Mouse (Mus musculus) B cell, adult 2 months (primary cell): ENCODE data around the gene Gm14399.
"Not testable (repeated sequence)": the region's sequence is repeated elsewhere in the genome, so short reads cannot be mapped to it uniquely, and the experiment has no call there.

Experiments
- DNase-seq, 2 experiments: peaks; one replicate each; pipeline ENCODE4 v3.0.0; 2022

Gm14399 gene

DNA sequence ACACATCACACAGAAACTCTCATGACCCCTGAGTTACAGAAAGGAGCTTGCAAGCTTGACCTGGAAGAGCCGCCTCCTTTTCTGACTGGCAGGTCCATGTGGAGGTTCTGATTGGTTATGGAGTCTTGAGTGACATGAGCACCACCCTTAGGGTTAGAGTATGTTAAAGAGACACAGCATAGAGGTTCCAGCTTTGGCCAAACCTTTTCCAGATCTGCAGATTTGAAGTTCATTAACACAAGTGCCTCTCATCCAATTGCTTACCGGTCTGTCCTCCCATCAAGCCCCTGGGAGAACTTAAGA, at the start of gene Gm14399:
Gene Gm14399 (minus strand): TSS at position 20 of the 303 bp plus-strand sequence.
- DNase-seq = not testable (repeated sequence)

DNA sequence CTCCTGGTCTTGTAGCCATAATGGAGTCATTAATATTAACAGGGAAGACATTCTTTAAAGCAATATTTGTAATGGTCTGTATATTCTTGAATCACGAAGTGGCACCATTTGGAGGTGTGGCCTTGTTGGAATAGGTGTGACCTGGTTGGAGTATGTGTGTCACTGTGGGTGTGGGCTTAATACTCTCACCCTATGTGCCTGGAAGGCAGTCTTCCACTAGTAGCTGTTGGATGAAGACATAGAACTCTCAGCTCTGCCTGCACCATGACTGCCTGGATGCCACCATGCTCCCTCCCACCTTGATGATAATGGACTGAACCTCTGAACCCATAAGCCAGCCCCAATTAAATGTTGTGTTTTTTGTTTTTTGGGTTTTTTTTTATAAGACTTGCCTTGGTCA, 37.2 kb upstream of the Gm14399 start:
- DNase-seq = not testable (repeated sequence)

DNA sequence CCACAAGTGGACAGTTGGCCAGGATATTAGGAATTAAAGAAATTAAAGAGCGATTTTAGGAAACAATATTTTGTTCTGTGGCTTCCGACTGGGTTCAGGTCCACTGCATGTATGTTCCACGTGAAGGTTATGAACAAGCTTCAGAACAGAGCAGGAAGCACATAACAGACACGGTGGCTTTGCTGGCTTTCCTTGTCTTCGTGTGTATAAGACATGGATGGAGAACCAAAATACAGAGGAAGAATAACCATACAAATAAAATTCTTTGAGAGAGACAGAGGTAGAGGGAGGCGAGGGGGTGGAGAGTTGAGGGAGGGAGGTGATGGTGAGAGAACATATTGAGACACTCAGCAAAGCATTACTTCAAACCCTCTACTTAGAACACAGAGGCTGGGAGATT, 34.5 kb upstream of the Gm14399 start:
- DNase-seq = no peak

DNA sequence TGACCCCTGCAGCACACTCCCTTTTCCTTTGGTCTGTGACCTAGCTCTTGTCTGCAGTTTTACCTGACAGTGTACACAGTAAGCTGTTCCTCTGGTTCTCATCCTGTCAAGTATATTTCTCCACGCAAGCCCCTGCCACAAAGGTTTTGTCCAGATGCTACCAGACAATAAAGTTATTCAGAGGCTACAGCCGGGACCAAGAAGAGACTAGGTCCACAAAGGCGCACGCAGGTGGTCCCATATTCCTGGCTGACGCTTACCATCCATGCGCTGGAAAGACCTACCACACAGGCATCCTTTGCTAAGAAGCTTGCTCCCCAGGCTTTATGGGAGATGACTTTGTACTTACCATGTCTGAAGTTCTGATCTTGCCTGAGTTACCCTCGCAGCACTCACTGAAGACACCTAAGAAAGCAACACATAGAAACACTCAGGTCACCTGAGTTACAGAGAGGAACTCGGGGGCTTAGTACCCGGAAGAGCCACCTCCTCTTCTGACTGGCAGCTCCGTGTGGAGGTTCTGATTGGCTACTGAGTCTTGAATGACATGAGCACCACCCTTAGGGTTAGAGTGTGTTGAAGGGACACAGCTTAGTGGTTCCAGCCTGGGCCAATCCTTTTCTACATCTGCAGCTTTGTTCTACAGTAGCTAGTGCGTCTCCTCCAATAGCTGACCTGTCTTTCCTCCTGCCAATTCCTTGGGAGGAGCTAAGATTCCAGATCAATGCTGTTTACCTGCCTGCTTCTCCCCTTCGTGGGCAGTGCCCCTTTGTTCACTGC, 33.8 kb upstream of the Gm14399 start, which contains the start of gene Gm14443:
Gene Gm14443 (minus strand): TSS at position 471 of the 780 bp plus-strand sequence.
- DNase-seq = not testable (repeated sequence)

DNA sequence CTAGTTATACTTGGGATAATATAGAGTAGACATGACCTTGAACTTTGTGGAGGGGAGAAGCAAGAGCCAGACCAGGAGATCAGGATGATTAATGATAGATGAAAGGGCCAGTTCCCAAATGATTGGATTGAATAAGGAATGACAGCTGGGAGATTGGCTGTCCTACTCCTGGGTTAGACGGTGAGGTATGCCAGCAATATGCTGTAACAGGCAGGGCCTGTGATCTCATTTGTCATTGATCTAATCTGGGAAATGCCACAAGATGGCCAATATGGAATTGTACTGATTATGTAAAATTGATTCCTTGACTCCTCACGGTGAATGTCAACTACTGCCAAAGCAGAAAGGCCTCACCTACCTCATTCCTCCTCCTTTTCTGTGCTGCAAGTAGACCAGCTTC, 32.2 kb upstream of the Gm14399 start:
- not testable (repeated sequence) for DNase-seq

DNA sequence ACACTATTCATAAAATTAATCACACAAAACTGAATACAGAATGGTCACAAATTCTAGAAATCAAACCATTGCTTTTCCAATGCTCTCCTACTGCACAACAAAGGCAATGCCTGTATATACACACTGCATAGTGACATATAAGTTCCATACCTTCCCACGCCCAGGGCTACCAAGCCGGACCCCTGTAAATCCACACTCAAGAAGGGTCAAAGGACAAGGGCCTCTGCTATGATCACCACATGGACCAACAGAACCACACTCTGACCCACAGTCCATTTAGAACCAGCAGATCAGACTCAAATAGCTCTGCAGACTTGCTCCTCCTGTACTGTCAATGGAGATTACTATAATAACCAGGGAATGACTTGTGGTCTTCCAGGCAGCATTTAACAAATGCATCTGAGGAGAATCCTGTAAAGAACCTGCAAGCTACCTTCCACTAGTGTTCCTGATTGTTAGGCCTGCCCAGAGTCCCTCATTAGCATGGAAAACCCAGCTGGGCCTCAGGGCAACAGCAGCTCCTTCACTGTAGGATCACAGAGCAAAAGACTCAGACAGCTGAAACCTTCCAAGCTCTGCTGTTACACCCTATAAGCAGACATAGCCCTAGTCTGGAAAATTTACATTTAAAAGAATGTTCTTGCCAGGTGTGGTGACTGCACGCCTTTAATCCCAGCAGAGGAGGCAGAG, 31.2 kb upstream of the Gm14399 start:
- not testable (repeated sequence) for DNase-seq

DNA sequence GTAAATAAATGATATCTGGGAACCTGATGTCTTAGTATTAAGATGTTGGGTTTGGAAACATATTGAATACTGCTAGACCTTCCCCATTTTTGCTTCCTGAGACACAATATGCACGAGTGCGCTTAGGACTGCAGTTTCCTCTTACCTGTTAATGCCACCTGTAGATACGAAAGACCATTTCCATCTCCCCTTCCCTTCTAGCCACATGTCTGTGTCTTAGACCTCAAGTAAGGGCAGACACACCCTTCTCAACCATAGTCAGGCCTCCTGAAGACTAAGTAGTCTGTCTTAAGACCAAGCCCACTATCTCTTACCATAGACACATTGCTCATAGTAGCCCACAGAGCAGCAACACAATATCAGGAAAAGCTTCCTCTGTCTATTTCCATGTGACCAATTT, 30.3 kb upstream of the Gm14399 start:
- no peak for DNase-seq

DNA sequence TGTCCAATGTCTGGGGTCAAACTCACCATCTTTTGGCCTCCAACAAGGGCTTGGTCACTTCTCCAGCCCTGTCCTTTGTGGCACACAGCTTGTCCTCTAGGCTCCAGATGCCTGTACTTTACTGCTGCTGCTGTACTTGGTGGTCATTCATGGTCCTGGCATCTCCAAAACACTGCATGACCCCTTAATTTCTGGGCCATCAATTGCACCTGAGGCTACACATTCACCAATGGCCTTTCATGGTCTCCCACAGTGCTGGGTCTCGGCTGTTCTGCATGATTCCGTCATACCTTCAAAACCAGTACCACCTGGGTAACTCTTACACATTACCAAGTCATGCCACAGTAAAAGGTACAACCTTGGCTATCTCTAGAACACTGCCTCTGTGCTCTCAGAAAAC, 25.1 kb upstream of the Gm14399 start:
- DNase-seq = not testable (repeated sequence)

DNA sequence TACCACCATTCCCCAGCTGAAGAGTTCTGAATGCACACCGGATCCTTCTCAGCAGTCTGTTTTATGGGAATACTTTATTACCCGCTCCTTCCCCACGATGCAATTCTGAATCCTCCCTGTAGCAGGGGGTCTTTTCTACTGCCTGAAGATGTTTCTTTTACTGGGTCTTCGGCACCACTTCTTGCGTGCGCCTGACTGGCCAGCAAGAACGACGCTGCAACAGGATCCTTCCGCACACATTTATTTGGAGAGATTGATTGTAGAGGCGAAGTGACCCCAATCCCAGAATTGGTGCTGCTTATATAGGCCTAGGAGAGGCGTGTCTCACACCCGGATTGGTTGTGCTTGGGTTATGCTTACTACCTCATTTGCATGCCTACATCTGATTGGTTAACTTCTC, 23.3 kb upstream of the Gm14399 start:
- not testable (repeated sequence) for DNase-seq

DNA sequence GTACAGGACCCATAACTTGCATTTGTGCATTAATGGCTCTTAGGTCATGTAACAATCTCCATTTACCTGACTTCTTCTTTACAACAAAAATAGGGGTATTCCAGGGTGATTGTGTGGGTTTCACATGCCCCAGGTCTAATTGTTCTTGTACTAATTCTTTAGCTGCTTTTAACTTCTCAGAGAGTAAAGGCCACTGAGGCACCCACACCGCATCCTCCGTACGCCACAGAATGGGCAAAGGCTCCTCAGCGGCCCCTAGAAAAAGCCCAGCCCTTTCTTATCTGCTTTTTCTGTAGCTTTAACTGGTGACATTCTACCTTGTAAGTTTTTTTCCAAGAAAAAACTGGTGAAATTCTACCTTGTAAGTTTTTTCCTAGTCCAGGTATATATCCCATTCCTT, 19.6 kb upstream of the Gm14399 start:
- DNase-seq = not testable (repeated sequence)

DNA sequence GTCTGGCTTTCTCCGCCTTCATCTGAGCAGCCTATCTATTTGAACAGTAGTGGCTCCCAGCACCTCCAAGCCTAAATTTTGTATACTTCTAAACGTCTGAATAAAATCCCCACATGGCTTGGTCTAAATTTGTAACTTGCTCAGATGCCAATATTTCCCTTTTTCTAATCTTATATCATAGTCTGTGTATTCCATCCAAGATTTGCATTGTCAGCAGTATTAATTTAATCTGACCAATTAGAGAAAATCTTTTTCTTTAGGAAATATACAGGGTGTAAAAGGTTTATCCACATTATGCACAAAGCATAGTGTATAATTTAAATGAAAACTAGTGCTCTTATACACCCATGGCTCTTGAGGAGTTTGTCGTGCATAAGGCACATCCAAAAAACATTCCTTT, 16.8 kb upstream of the Gm14399 start:
- no peak for DNase-seq

DNA sequence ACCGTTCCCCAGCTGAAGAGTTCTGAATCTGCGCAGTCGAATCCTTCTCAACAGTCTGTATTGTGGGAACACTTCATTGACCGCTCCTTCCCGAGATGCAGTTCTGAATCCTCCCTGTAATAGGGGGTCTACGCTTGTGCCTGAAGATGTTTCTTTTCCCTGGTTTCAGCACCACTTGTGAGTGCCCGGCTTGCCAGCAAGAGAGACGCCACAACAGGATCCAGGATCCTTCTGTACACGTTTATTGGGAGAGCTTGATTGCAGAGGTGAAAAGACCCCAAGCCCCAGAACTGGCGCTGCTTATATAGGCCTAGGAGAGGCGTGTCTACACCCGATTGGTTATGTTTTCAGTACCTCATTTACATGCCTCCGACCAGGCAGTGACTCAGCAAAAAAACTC, 14.9 kb upstream of the Gm14399 start:
- no peak for DNase-seq

DNA sequence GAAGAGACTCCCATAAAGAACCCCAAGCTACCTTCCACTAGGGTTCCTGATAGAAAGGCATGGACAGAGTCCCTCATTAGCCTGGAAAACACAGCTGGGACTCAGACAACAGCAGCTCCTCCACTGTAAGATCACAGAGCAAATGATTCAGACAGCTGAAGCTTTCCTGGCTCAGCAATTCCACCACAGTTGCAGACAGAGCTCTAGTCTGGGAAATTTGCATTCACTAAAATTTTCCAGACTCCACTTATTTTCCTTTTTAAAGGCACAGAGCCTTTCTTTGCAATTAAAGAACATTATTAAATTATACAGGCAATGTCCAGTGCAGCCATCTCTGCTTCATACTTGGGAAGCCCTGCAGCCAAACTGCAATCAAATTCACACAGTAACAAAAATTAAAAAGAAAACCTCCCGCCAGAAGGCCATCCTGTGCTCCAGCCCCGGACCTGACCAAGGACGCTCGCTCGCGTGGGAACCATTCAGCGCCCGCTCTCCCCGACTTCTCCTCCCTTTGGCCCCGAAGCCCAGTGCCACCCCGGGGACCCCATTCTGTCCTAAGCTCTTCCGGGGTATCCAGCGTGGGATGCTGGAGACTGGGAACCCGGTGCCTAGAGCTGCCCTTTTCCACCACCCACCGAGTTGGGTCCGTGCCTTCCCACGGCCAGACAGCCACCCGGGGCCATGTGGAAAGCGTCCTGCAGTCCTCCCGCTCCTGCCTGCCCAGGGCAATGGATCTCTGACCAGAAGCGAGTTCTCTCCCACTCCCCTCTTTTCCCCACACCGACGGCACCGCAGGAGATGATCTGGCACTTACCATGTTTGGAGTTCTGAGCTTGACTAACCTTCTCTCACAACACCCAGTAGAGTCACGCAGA, 457 bp downstream of the Gm14399 start:
- not testable (repeated sequence) for DNase-seq

DNA sequence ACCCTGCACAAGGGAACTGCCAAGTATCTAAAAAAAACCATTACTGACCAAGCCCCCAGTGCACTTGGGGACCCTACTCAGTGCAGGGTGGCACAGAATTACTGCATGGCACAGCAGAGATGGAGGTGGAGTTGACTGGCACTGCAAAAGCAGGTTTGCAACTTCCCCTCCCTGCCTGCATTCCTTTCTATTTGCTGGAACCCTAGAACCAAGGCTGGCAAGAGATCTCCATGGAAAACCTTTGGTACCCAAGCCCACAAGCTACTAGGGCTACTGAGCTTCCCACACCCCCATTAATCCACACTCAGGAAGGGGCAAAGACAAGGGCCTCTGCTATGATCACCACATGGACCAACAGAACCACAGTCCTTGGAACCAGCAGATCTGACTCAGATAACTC, 1.2 kb downstream of the Gm14399 start:
- not testable (repeated sequence) for DNase-seq
